Mouse (Mus musculus) kidney, adult 11 months (tissue): Measurements from ENCODE around the gene Cby3.
A peak's percentile ranks its signal among the peaks of the same experiment; 100 is the strongest.
"Not testable (repeated sequence)": the region's sequence is repeated elsewhere in the genome, so short reads cannot be mapped to it uniquely, and the experiment has no call there.

Experiments
- DNase-seq: peaks from one replicate; pipeline ENCODE4 v3.0.0; 2022

Gene Cby3

DNA sequence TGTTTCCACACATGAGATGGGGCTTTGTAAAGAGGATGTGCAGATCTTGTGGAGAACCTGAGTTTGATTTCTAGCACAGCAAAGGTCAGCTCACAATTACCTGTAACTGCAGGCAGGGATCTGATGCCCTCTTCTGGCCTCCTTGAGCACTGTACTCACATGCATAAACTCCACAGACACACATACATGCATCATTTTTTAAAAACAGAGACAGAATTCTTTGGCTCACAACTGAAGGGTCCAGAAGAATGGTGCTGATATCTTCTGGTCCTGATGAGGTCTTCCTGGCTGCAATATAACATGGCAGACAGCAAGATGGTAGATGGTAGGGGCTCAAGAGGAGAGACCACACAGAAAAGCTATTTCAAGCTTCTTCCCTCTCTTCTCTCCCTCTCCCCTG lies at the start of gene Cby3:
Cby3 (plus strand) TSS at position 301 of the 400 bp plus-strand sequence.
- no peak for DNase-seq

- DNase-seq, result no peak
These were observed 41.5 kb upstream of the Cby3 start for GRCm38 (mm10) chr11:50312803-50313202.

DNA sequence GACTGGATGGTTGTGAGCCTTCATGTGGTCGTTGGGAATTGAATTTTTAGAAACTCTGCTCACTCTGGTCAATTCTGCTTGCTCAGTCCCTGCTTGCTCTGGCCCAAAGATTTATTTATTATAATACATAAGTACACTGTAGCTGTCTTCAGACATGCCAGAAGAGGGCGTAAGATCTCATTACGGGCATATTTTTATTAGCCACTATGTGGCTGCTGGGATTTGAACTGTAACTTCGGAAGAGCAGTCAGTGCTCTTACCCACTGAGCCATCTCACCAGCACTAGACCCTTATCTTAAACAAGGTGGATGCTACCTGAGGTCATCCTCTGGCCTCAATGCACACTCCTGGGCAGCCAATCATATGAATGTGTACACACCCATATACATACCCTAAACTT lies 34.9 kb upstream of the Cby3 start:
- not testable (repeated sequence) for DNase-seq

GRCm38 (mm10) chr11:50321239-50321638 lies 33.0 kb upstream of the Cby3 start:
- DNase-seq, result no peak

DNA sequence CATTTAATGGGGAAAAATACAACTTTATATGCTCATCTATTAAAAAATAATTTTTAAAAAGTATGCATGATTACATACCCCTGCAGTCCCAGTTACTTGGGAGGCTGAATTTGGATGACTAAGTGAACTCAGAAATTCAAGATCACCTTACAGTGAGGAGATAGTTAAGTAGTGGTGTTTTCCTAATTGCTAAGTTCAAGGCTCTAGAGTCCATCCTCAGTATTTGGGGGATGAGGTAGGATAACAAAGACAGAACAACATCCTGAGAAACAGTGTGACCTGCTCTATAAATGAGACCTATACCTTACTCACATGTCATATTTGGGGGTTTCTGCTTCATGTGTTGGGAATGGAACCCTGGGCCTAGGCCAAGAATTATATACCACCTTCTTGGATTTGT lies 31.9 kb upstream of the Cby3 start:
- no peak for DNase-seq

- DNase-seq, result no peak
These were observed 30.4 kb upstream of the Cby3 start for GRCm38 (mm10) chr11:50323843-50324242.

GRCm38 (mm10) chr11:50324751-50325471 lies 29.4 kb upstream of the Cby3 start:
- no peak for DNase-seq

GRCm38 (mm10) chr11:50325496-50326301 lies 28.6 kb upstream of the Cby3 start, which contains the start of gene Canx:
Gene Canx (minus strand): TSS chr11:50325673.
- DNase-seq, result peak; percentile 99

DNA sequence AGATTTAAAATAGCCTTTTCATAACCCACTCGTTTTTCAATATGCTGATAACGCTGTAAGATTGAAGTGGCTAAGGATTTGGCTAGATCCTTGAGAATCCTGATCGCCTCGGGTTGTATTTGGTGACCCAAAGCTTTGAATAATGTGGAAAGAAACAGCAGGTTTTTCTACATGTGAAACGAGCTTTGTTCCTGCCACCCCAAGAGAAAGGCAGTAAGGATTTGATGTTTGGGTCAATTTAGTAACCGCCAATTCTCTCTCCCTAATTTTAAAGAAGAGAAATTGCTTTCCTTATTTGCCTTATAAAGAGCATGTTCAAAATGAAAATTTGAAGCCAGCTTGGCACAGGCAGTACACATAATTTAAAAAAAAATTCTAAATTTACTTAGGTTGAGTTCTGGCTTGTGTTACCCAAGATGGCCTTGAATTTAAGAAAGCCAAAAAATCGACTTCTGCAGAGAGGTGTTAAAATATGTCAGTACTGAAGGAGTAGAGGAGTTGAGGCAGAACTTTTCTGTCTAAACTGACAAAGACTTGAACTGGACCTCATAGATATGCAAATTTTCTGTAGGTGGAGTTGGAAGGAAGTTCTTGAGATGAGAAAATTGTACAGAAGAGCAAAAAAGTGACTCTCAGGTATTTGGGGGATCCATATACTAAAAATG lies 27.8 kb upstream of the Cby3 start:
- DNase-seq, result no peak

GRCm38 (mm10) chr11:50328075-50328625 lies 26.1 kb upstream of the Cby3 start:
- no peak for DNase-seq

DNA sequence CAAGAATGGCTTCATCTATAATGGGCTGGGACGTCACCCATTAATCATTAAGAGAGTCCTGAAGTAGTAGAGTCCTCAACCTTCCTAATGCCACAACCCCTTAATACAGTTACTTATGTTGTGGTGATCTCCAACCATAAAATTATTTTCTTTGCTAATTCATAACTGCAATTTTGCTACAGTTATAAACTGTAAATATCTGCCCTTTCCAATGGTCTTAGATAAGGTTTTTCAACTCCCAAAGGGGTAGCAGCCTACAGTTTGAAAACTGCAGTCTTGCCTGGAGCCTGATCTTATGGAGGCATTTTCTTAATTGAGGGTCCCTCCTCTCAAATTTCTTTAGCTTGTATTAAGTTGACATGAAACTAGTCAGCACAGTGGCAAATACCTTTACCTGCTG lies 24.9 kb upstream of the Cby3 start:
- no peak for DNase-seq

DNA sequence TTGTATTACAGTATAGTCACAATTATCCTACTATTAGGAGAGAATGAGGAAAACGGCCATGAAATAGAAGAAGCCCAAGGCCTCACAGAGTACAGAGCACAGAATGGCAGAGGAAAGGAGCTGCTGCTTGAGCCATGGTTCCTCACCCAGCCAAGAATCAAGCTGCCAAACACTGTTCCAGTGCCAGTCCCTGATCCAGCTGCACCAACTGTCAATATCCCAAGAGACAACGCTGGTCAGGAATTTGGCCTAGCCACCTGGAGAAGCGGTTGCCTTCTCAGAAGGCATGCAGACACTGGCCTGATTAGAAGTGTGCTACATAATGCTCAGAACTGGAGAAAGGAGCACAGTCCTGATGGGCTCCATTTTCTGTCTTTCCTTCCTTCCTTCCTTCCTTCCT lies 21.1 kb upstream of the Cby3 start:
- DNase-seq, result no peak

DNA sequence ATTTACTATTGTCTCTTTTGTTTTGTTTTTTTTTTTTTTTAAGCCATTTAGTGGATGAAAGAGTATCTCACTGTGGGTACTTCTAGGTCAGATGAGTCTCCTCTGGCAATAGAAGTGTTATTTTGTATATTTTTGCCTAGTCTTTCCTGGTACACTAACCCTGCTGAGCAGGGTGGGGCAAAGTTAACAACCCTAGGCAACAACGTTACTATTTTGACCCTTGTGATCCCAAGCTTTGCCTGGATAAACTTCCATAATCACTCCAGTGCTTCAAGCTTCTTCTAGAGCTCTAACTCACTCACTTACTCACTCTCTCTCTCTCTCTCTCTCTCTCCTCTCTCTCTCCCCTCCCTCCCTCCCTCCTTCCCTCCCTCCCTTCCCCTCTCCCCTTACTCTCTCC lies 18.1 kb upstream of the Cby3 start:
- no peak for DNase-seq

DNA sequence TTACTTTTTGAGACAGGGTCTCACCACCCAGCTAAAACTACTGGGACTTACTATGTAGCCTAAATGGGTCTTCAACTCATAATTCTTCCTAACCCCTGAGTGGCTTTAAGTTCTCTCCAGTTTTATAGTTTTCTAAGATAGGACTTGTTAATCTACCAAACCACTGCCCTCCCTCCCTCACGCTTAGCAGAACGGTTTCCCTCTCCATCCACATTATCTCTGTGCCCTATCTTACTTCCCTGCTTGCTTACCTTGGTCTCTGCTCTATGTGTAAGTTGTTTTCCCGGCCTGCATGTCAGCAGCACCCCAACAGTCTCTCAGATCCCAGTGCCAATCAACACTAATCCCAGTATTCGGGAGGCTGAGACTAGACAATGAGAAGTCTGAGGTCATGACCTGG lies 17.4 kb upstream of the Cby3 start:
- DNase-seq, result no peak

- DNase-seq, result no peak
These were observed 8.8 kb upstream of the Cby3 start for GRCm38 (mm10) chr11:50345486-50345885.

GRCm38 (mm10) chr11:50346256-50347032 lies 7.8 kb upstream of the Cby3 start:
- no peak for DNase-seq

DNA sequence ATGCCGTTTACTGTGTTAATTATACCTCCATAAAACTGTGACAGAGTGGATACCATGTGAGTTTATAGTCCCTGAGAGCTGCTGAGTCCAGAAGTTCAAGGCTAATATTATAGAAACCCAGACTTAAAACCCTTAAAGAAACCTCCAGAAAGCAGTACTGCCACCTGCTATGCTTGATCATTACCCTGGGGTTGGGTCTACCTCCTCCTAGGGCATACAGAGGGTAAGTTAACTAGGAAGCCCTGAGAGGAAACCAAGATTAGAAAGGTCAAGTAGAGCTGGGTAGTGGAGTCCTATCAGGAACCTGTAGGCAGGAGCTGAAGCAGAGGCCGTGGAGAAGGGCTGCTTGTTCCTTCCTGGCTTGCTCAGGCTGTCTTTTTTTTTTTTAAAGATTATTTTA lies 2.1 kb upstream of the Cby3 start:
- DNase-seq, result no peak

GRCm38 (mm10) chr11:50354851-50355250 lies 589 bp downstream of the Cby3 start:
- peak; percentile 94 for DNase-seq

DNA sequence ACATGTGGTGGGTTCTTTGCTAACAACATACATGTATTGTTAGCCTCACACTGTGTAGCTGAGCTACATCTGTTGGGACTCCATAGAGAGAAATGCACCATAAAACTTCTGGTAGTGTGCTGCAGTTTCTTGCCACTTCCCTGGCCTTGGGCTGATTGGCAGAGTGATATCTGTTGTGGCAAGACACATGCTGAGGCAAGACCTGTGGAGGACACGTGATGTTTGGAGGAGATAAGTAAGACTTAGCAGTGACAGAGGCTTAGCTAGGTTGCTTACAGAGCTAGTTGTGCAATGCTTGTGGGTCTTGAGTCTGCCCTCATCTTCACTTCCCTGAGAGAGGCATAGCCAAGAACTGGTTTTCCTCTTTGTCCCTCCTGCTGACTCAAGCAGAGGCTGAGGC lies 1.1 kb downstream of the Cby3 start:
- DNase-seq, result no peak

- DNase-seq, result peak; percentile 61
These were observed 4.9 kb downstream of the Cby3 start for GRCm38 (mm10) chr11:50358950-50359861.

GRCm38 (mm10) chr11:50361282-50361681 lies 7.0 kb downstream of the Cby3 start:
- not testable (repeated sequence) for DNase-seq
